Mouse (Mus musculus) cerebellum, adult (tissue): Measurements from ENCODE around the gene Tra2a.

ENCODE experiments used
- ATAC-seq: cut with Nextera tagmentation; 2 replicates; pipeline ENCODE4 v1.9.2; 2017; ENCODE audit warnings: mild to moderate bottlenecking, moderate library complexity, mixed read lengths; ENCODE audit not compliant: insufficient number of reproducible peaks, low FRiP score, low TSS enrichment

Tra2a gene

GRCm38 (mm10) chr6:49212931-49213580 is 50.8 kb downstream of the Tra2a start:
- ATAC-seq = no peak

GRCm38 (mm10) chr6:49212141-49212540 is 51.7 kb downstream of the Tra2a start:
- ATAC-seq = no peak

- no peak for ATAC-seq
Measured at GRCm38 (mm10) chr6:49211596-49211995, 52.2 kb downstream of the Tra2a start.

- no peak for ATAC-seq
Measured at GRCm38 (mm10) chr6:49209881-49210854, 53.7 kb downstream of the Tra2a start.

- ATAC-seq = no peak
Measured at GRCm38 (mm10) chr6:49208935-49209334, 54.9 kb downstream of the Tra2a start.

GRCm38 (mm10) chr6:49208297-49208930 is 55.4 kb downstream of the Tra2a start:
- ATAC-seq = no peak

- ATAC-seq = no peak
Measured at GRCm38 (mm10) chr6:49206416-49206815, 57.4 kb downstream of the Tra2a start.

GRCm38 (mm10) chr6:49195188-49195587 is 68.6 kb downstream of the Tra2a start:
- no peak for ATAC-seq

- no peak for ATAC-seq
Measured at GRCm38 (mm10) chr6:49194536-49194935, 69.3 kb downstream of the Tra2a start.
